ENCODE assay signal across 8 mouse cellular contexts in the genomic region with DNA sequence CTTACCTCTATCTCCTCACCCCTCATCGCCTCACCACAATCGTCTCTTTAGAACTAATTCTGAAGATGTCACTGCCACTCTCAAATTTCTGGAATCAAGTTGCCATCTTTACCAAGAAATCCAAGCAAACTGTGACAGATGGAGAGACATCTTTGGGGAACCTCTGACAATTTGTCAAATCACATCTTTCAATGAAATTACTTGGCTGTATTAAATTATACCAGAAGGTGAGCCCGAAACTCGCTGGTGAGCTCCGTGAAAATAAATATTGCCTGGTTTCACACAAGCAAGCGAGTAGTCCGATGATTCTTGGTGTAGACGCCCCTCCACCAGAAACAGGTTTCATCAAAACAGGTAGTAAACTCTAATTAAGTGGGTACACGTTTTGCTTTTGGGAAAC. TPM values are rescaled to one million over a fixed set of nuclear protein-coding genes. Genes with fewer than 3 reads are reported as not detected.
DNase-seq lines count a peak whose midpoint lies in the region; ATAC-seq and TF ChIP-seq lines count a peak whose summit lies in the region.

No protein-coding gene starts in this region.

- H3K4me3 ChIP-seq in kidney, postnatal 0 days (replicated peaks; ENCODE audit: low read depth, low read length), result peak overlapping the region; percentile 81
- peak overlapping the region; percentile 77 for H3K4me3 ChIP-seq in forebrain, embryonic 11.5 days (ENCODE audit: low read depth, low read length)
- peak overlapping the region; percentile 75 for H3K4me3 ChIP-seq in intestine, postnatal 0 days (ENCODE audit: low read depth, low read length)
- H3K4me3 ChIP-seq in myocyte, result peak overlapping the region; percentile 67

- no peak overlapping the region for H3ac ChIP-seq in myocyte (ENCODE audit: control insufficient read depth, insufficient read length)

- no peak for TF ChIP-seq CTCF in kidney, postnatal 0 days (IDR thresholded peaks at IDR 0.05; ENCODE audit: low read depth)
- TF ChIP-seq CTCF in intestine, postnatal 0 days (IDR thresholded peaks at IDR 0.05; ENCODE audit: low read depth), result no peak

- 32% methylated on average over 9 of the region's 9 CpGs for WGBS in kidney, postnatal 0 days
- WGBS in forebrain, embryonic 11.5 days, result 50% methylated on average over 9 of the region's 9 CpGs
- 48% methylated on average over 9 of the region's 9 CpGs for WGBS in intestine, postnatal 0 days

- no peak overlapping the region for H3K27ac ChIP-seq in kidney, postnatal 0 days
- H3K27ac ChIP-seq in forebrain, embryonic 11.5 days (ENCODE audit: low read depth, low read length), result no peak overlapping the region
- no peak overlapping the region for H3K27ac ChIP-seq in intestine, postnatal 0 days (ENCODE audit: low read depth, low read length)

- peaks cover 4% of the 10 kb centered on the region for H3K79me2 ChIP-seq in myocyte (ENCODE audit: control insufficient read depth, insufficient read depth)

- peaks cover 12% of the 10 kb centered on the region; the same call in 1 of the 2 replicates for H3K4me1 ChIP-seq in kidney, postnatal 0 days (replicated peaks; ENCODE audit: insufficient read depth, low read length)
- H3K4me1 ChIP-seq in forebrain, embryonic 11.5 days (replicated peaks; ENCODE audit: control insufficient read depth, insufficient read depth, low read length), result peaks cover 6% of the 10 kb centered on the region; the same call in 1 of the 2 replicates
- H3K4me1 ChIP-seq in intestine, postnatal 0 days (replicated peaks; ENCODE audit: control insufficient read depth, insufficient read depth, low read length), result no peaks in the 10 kb centered on the region

- peak overlapping the region; percentile 70 for H3K4me2 ChIP-seq in kidney, postnatal 0 days (ENCODE audit: low read length)
- peak overlapping the region; percentile 81; the same call in 1 of the 2 replicates for H3K4me2 ChIP-seq in forebrain, embryonic 11.5 days (ENCODE audit: low read depth, low read length, severe bottlenecking)
- H3K4me2 ChIP-seq in intestine, postnatal 0 days (replicated peaks; ENCODE audit: low read depth), result peak overlapping the region; percentile 82
- H3K4me2 ChIP-seq in myocyte (ENCODE audit: low read depth), result peak overlapping the region; percentile 74

- no peak for ATAC-seq in kidney, postnatal 0 days (replicated peaks; ENCODE audit: low FRiP score, low read depth)
- ATAC-seq in forebrain, embryonic 11.5 days (replicated peaks; ENCODE audit: low FRiP score), result no peak
- ATAC-seq in intestine, postnatal 0 days, result no peak

- no peaks in the 10 kb centered on the region for H3K9me3 ChIP-seq in kidney, postnatal 0 days (replicated peaks; ENCODE audit: low read length)
- H3K9me3 ChIP-seq in forebrain, embryonic 11.5 days (ENCODE audit: control insufficient read depth, low read length), result no peaks in the 10 kb centered on the region
- H3K9me3 ChIP-seq in intestine, postnatal 0 days (ENCODE audit: control insufficient read depth), result no peaks in the 10 kb centered on the region

- no peaks in the 10 kb centered on the region for H3K36me3 ChIP-seq in kidney, postnatal 0 days (ENCODE audit: insufficient read depth, low read length)
- H3K36me3 ChIP-seq in forebrain, embryonic 11.5 days (ENCODE audit: control insufficient read depth, insufficient read depth, low read length), result no peaks in the 10 kb centered on the region
- no peaks in the 10 kb centered on the region for H3K36me3 ChIP-seq in intestine, postnatal 0 days (ENCODE audit: control insufficient read depth, insufficient read depth)
- no peaks in the 10 kb centered on the region for H3K36me3 ChIP-seq in myocyte (ENCODE audit: control insufficient read depth, insufficient read depth)

- H3K9ac ChIP-seq in kidney, postnatal 0 days (ENCODE audit: low read depth, low read length), result peak overlapping the region; percentile 94; the same call in 1 of the 2 replicates
- H3K9ac ChIP-seq in forebrain, embryonic 11.5 days (ENCODE audit: low read length), result peak overlapping the region; percentile 82
- H3K9ac ChIP-seq in intestine, postnatal 0 days (ENCODE audit: low read depth, low read length), result peak overlapping the region; percentile 91; the same call in 1 of the 2 replicates

- no peak for TF ChIP-seq POLR2A in myocyte (IDR thresholded peaks at IDR 0.05; ENCODE audit: insufficient read length, low read depth)

- no peaks in the 10 kb centered on the region for H3K27me3 ChIP-seq in kidney, postnatal 0 days (ENCODE audit: insufficient read depth, low read length)
- no peaks in the 10 kb centered on the region; the same call in 1 of the 2 replicates for H3K27me3 ChIP-seq in forebrain, embryonic 11.5 days (ENCODE audit: control insufficient read depth, insufficient read depth, low read length)
- no peaks in the 10 kb centered on the region for H3K27me3 ChIP-seq in intestine, postnatal 0 days (replicated peaks; ENCODE audit: control insufficient read depth, insufficient read depth, low read length)
- no peaks in the 10 kb centered on the region for H3K27me3 ChIP-seq in myocyte (ENCODE audit: control insufficient read depth, insufficient read depth, insufficient read length)

- no peak for DNase-seq in kidney, postnatal 0 days (ENCODE audit: low spot score)
- DNase-seq in kidney, adult 9 months, result no peak
- DNase-seq in forebrain, embryonic 11.5 days (ENCODE audit: low spot score), result no peak
- DNase-seq in spleen, adult 18-20 months, result no peak
- no peak for DNase-seq in layer of hippocampus, postnatal 10 days (ENCODE audit: low spot score in 2 of 2)
- no peak for DNase-seq in right cerebral cortex, postnatal 25 days

TF ChIP-seq in myocyte, 11 proteins besides CTCF, POLR2A, EP300 and RAD21:
- no peak for TF ChIP-seq REST (IDR thresholded peaks at IDR 0.05; ENCODE audit: insufficient read depth, insufficient read length)
- no peak for TF ChIP-seq POLR2AphosphoS2 (IDR thresholded peaks at IDR 0.05; ENCODE audit: insufficient read length, low read depth)
- TF ChIP-seq USF1 (IDR thresholded peaks at IDR 0.05; ENCODE audit: low read depth), result no peak
- no peak for TF ChIP-seq E2F4 (IDR thresholded peaks at IDR 0.05; ENCODE audit: insufficient read depth)
- TF ChIP-seq TCF12 (IDR thresholded peaks at IDR 0.05; ENCODE audit: insufficient read depth, poor library complexity, severe bottlenecking), result no peak
- TF ChIP-seq TCF3 (IDR thresholded peaks at IDR 0.05; ENCODE audit: insufficient read length, low read depth), result no peak
- TF ChIP-seq SRF (IDR thresholded peaks at IDR 0.05; ENCODE audit: control insufficient read depth, insufficient read length, low read depth), result no peak
- TF ChIP-seq MYOG (IDR thresholded peaks at IDR 0.05; ENCODE audit: control insufficient read depth in 1 of 3, insufficient read depth in 1 of 3, insufficient read length in 2 of 3, low read depth in 2 of 3), result no peak
- TF ChIP-seq CEBPB (IDR thresholded peaks at IDR 0.05; ENCODE audit: insufficient read depth, poor library complexity, severe bottlenecking), result no peak
- TF ChIP-seq MYOD1 (IDR thresholded peaks at IDR 0.05; ENCODE audit: control insufficient read depth in 1 of 3, insufficient read length in 2 of 3, low read depth in 2 of 3), result no peak
- no peak for TF ChIP-seq MAX (IDR thresholded peaks at IDR 0.05; ENCODE audit: low read depth)
TF ChIP-seq in myocyte: peak in this region for 0.

RNA-seq across cellular contexts. Expression of a gene that starts 2.2 kb away (rescaled TPM):
- polyA plus RNA-seq in kidney, postnatal 0 days (2015; fragmentation: Nextera tagmentation; extraction: Ambion mirVana), result 14.1 and 14.9 TPM in 2 replicates
- 19.1 TPM in 2 replicates for polyA plus RNA-seq in forebrain, embryonic 11.5 days (2014; fragmentation: Nextera tagmentation; extraction: Ambion mirVana)
- polyA plus RNA-seq in intestine, postnatal 0 days (2015; fragmentation: Nextera tagmentation; extraction: Ambion mirVana), result 8.9 and 9.1 TPM in 2 replicates
- polyA plus RNA-seq in myocyte (2012; fragmentation: generic; extraction: Trizol), result 3.4 TPM
- total RNA-seq in layer of hippocampus, postnatal 10 days (2021), result 10 to 100 TPM; 17.4 to 18.6 TPM
